Mouse (Mus musculus) cerebellum, postnatal 4 days (tissue): ENCODE results near the gene Pacs1.
"Not testable (repeated sequence)": the region's sequence is repeated elsewhere in the genome, so short reads cannot be mapped to it uniquely, and the experiment has no call there.

Source experiments
- DNase-seq, 2 experiments: peaks; one replicate each; pipeline ENCODE4 v3.0.0; 2022; ENCODE audit warnings: low spot score in 2 of 2, mixed read lengths in 1 of 2

The Pacs1 gene

DNA sequence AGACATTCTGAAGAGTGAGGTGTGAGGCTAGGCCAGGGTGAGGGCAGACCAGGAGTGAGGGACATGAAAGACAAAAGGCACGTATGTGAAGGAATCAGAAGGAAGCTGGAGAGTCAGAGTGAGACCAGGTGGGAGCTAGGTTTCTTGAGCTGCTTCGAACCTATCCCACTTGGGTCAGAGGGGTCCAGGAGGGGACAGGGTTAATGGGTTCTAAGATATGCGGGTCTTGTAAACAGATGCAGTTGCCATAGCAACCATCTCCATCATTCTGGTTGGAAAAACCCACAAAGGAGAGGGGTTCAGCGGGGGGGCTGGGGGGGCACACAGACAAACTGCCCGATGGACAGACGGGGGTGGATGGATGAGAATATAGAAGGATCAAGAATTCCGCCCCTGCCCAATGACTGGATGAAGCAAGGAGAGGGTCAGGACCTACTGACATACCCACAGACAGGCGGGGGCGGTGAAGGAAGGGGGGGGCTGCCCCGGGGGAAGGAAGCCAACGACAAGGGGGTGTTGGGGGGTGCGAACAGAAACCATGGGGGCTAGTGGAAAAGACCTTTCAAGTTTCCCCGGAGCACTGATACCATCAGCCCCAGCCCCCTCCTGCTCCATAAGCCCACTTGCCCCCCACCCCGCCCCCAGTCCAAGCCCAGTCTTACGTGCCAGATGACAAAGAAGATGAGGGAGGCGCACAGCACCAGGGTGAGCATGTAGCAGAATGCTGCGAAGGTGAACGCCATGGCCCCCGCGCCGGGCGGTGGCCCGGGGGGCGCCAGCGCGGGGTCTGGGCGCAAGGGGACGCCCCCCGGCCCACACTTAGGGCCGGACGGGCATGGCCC lies 175.2 kb downstream of the Pacs1 start:
- DNase-seq, result peak in 1 of 2 experiments; percentile 32

DNA sequence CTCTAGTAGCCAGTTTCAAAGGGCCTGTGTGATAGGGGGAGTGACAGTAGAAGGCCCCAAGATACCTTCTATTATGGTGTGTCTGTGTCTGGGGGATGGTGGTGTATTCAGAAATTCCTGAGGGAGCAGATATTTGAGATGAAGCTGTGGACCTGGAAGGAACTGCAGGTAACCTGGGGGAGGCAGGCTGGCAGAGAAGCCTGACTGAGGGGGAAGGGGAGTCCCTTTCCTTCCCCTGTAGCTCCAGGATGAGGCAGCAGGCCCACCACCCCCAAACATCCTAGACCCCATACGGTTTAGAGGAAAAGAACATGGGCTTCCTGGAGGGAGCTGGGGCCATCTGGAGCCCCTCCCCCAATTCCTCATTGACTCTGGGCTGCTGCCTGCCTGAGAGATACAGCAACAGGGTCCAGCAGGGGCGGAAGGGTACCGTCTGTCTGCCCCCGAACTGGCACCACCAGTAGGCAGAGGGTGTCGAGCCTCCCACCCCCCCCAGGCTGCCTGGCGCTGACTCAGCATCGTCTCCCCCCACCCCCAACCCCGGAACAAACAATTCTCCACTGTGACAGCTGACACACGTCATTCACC lies 176.9 kb downstream of the Pacs1 start:
- DNase-seq, result no peak

DNA sequence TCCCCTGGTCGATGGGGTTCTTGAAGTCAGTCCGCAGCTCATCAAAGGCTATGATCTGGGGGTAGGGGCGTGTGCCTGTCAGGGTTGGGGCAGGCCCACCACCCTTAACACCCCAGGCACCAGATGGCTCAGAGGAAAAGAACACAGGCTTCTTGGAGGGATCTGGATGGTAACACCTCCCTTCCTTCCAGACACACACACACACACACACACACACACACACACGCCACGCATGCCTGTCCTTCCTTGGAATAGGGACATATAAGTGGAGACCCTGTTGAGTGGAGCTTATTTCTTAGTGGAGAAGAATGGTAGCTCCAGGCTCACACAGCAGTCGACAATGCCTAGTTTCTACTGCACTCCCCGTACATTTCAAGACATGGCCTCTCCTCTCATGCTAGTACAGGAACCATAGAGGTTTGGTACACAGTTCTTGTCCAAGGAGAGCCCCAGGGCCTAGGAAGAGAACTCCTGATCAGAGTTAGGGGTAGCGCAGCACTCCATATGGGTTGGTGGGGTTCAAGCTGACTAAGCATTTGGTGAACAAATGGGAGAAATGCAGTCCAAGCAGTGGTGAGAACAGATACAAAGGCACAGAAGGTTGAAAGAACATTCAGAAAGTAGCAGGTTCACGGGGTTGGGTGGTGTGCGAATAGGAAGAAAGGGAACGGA lies 178.0 kb downstream of the Pacs1 start:
- DNase-seq, result no peak

GRCm38 (mm10) chr19:5094243-5094632 lies 178.7 kb downstream of the Pacs1 start:
- peak; percentile 95 to 99 for DNase-seq

DNA sequence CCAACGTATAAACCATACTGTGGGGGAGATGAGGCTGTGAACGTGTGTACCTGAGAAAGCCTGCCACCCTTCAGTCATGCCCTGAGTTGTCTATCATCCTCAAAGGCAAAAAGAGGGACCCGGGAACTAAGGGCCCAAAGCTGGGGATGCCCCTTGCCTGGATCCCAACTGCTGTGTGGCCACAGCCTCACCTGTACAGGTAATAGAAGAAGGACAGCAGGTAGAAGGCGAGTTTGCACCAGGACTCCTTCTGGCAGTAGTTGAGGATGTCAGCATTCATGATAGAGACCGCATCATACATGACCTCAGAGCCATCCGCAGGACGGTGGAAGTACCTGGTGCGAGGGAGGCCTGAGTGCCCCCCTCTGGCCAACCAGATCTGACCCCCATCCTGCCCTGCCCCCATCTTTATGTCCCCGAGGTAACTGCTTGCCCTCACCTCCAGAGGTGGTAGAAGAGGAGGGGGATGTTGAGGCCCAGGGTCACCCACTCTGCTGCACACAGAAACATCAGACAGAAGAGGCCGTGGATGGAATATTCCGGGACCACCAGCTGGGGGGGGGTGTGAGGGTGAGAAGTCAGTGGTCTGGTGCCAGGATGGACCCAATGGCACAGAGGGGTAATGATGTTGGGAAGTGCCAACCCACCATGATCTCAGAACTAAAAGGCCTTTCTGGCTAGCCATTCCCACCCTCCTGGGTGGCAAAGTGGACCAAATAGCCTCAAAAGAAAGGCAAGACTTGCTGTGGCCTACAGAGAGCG lies 179.3 kb downstream of the Pacs1 start:
- DNase-seq, result no peak

- no peak for DNase-seq
These were observed 180.8 kb downstream of the Pacs1 start for GRCm38 (mm10) chr19:5092083-5092482.

- no peak for DNase-seq
These were observed 183.6 kb downstream of the Pacs1 start for GRCm38 (mm10) chr19:5089324-5089723.

GRCm38 (mm10) chr19:5087884-5088728 lies 184.8 kb downstream of the Pacs1 start, which contains the start of gene Yif1a:
Yif1a (plus strand) TSS chr19:5088538.
- DNase-seq, result peak; percentile 71 to 87

- DNase-seq, result not testable (repeated sequence)
These were observed 186.4 kb downstream of the Pacs1 start for GRCm38 (mm10) chr19:5086533-5086932.

- DNase-seq, result peak in 1 of 2 experiments; percentile 28
These were observed 187.6 kb downstream of the Pacs1 start, which contains the start of gene Tmem151a for GRCm38 (mm10) chr19:5085145-5085863. Tmem151a (minus strand) TSS chr19:5085531.

DNA sequence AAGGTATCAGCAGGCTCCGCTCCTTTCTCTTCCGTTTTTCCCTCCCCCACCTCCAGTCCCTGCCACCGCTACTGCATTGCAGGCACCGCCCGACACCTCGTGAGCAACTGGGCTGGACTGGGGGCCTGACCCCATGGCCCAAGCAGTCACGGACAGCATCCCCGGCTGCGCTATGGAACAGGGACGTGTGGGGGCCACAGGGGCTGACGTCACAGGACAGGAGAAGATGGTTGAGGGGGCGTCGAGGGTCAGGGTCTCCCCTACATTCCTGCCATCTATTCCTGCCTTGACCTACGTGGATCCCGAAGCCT lies 188.1 kb downstream of the Pacs1 start:
- no peak for DNase-seq

GRCm38 (mm10) chr19:5083961-5084833 lies 188.7 kb downstream of the Pacs1 start:
- DNase-seq, result no peak
